Mouse (Mus musculus) embryonic facial prominence, embryonic 14.5 days (tissue): ENCODE measurements at regions not wholly inside any gene's neighbourhood (a gene's known extent, or its start where the extent isn't known, plus 50 kb on each side); places are given as distances from the start of the nearest gene placed in this dataset.

Experiments used
- ATAC-seq: fragments of 200-750 bp; cut with Nextera tagmentation; 2 replicates; pipeline ENCODE4 v1.8.0; 2017; ENCODE audit warnings: low read depth, moderate number of reproducible peaks, moderate TSS enrichment
- DNase-seq: peaks from one replicate; pipeline ENCODE4 v3.0.0-alpha.2; 2015; ENCODE audit warnings: low spot score
- H3K27ac ChIP-seq: fragments of 300-500 bp; sonication (generic); replicated peaks from 2 replicates; pipeline ENCODE4 v1.5.1; 2014; ENCODE audit warnings: low read depth, mild to moderate bottlenecking, low read length, moderate library complexity
- H3K27me3 ChIP-seq: fragments of 300-500 bp; sonication (generic); replicated peaks from 2 replicates; pipeline ENCODE4 v1.6.1; 2014; ENCODE audit warnings: low read length; ENCODE audit not compliant: control insufficient read depth, insufficient read depth
- H3K36me3 ChIP-seq: fragments of 300-500 bp; sonication (generic); 2 replicates; pipeline ENCODE4 v1.6.1; 2014; ENCODE audit warnings: low read length, mixed read lengths; ENCODE audit not compliant: control insufficient read depth, insufficient read depth
- H3K4me1 ChIP-seq: fragments of 300-500 bp; sonication (generic); 2 replicates; pipeline ENCODE4 v1.6.1; 2014; ENCODE audit warnings: antibody characterized with exemption, low read length; ENCODE audit not compliant: control insufficient read depth, insufficient read depth
- H3K4me2 ChIP-seq: fragments of 300-500 bp; sonication (generic); 2 replicates; pipeline ENCODE4 v1.6.1; 2014; ENCODE audit warnings: low read depth, mild to moderate bottlenecking, low read length, moderate library complexity, mixed read lengths
- H3K4me3 ChIP-seq: fragments of 300-500 bp; sonication (generic); 2 replicates; pipeline ENCODE4 v1.5.1; 2014; ENCODE audit warnings: low read depth, mild to moderate bottlenecking, low read length
- H3K9ac ChIP-seq: fragments of 300-500 bp; sonication (generic); 2 replicates; pipeline ENCODE4 v1.6.1; 2014; ENCODE audit warnings: low read depth, mild to moderate bottlenecking, low read length, moderate library complexity, mixed read lengths
- H3K9me3 ChIP-seq: fragments of 300-500 bp; sonication (generic); 2 replicates; pipeline ENCODE4 v1.6.1; 2016; ENCODE audit warnings: low read length; ENCODE audit not compliant: control insufficient read depth
- WGBS: fragments of 180-500 bp; shearing (Covaris S2); extraction: QIAGEN DNeasy Blood & Tissue Kit; methylation state at CpG from one replicate; pipeline ENCODE4 v1.1.7; 2014; 5-methylcytosine and 5-hydroxymethylcytosine counted together

GRCm38 (mm10) chr10:92073873-92074390, 648.3 kb downstream of the Nedd1 start:
- DNase-seq (no peak), ATAC-seq (no peak)
- H3K27ac ChIP-seq = no peak overlapping the region
- H3K9me3 ChIP-seq = no peaks in the 10 kb centered on the region
- WGBS = 29% methylated on average over 5 of the region's 5 CpGs
- H3K36me3 ChIP-seq = no peaks in the 10 kb centered on the region
- H3K4me3 ChIP-seq = no peak overlapping the region
- H3K9ac ChIP-seq = no peak overlapping the region
- no peak overlapping the region for H3K4me2 ChIP-seq
- H3K4me1 ChIP-seq = 0 out of 2 replicates have a peak, but pooled peaks cover 7% of the 10 kb centered on the region
- no peaks in the 10 kb centered on the region for H3K27me3 ChIP-seq

GRCm38 (mm10) chr10:92044783-92045182, 677.4 kb downstream of the Nedd1 start:
- no peak for ATAC-seq
- Histone ChIP-seq H3K4me3 (no peak overlapping the region), H3K27ac (no peak overlapping the region), H3K4me1 (no peaks in the 10 kb centered on the region), H3K27me3 (no peaks in the 10 kb centered on the region), H3K9me3 (no peaks in the 10 kb centered on the region), H3K36me3 (no peaks in the 10 kb centered on the region), H3K9ac (no peak overlapping the region), H3K4me2 (no peak overlapping the region)
- peak; percentile 7 for DNase-seq

- WGBS = 33% methylated on average over 3 of the region's 3 CpGs
- ATAC-seq = 0 out of 2 replicates have a peak, but pooled peaks have one; percentile 57
Measured at GRCm38 (mm10) chr10:92036176-92036575, 686.0 kb downstream of the Nedd1 start.

GRCm38 (mm10) chr10:92030221-92030620, 692.0 kb downstream of the Nedd1 start:
- WGBS = 69% methylated on average over 4 of the region's 4 CpGs

More at GRCm38 (mm10) chr10:92036176-92036575, 686.0 kb downstream of the Nedd1 start:
- H3K36me3 ChIP-seq = no peaks in the 10 kb centered on the region
- DNase-seq = peak; percentile 38
- no peak overlapping the region for H3K4me3 ChIP-seq
- H3K9me3 ChIP-seq = no peaks in the 10 kb centered on the region
- no peak overlapping the region for H3K4me2 ChIP-seq
- no peak overlapping the region for H3K27ac ChIP-seq
- no peaks in the 10 kb centered on the region for H3K27me3 ChIP-seq
- no peak overlapping the region for H3K9ac ChIP-seq
- H3K4me1 ChIP-seq = no peaks in the 10 kb centered on the region

GRCm38 (mm10) chr10:92024203-92024602, 698.0 kb downstream of the Nedd1 start:
- Histone ChIP-seq H3K4me2 (no peak overlapping the region), H3K9me3 (no peaks in the 10 kb centered on the region), H3K36me3 (no peaks in the 10 kb centered on the region), H3K9ac (no peak overlapping the region), H3K27ac (no peak overlapping the region), H3K27me3 (no peaks in the 10 kb centered on the region), H3K4me1 (no peaks in the 10 kb centered on the region), H3K4me3 (no peak overlapping the region)
- WGBS = 51% methylated on average over 1 of the region's 1 CpGs
- DNase-seq = no peak
- ATAC-seq = no peak

More at GRCm38 (mm10) chr10:92030221-92030620, 692.0 kb downstream of the Nedd1 start:
- H3K4me3 ChIP-seq = no peak overlapping the region
- no peak for ATAC-seq
- no peaks in the 10 kb centered on the region for H3K27me3 ChIP-seq
- no peaks in the 10 kb centered on the region for H3K4me1 ChIP-seq
- H3K9ac ChIP-seq = no peak overlapping the region
- no peaks in the 10 kb centered on the region for H3K9me3 ChIP-seq
- no peaks in the 10 kb centered on the region for H3K36me3 ChIP-seq
- no peak for DNase-seq
- H3K27ac ChIP-seq = no peak overlapping the region
- H3K4me2 ChIP-seq = no peak overlapping the region

- ATAC-seq = no peak
- DNase-seq = no peak
- Histone ChIP-seq H3K4me1 (no peaks in the 10 kb centered on the region), H3K27me3 (no peaks in the 10 kb centered on the region), H3K9ac (no peak overlapping the region), H3K36me3 (no peaks in the 10 kb centered on the region), H3K4me3 (no peak overlapping the region), H3K4me2 (no peak overlapping the region), H3K27ac (no peak overlapping the region), H3K9me3 (no peaks in the 10 kb centered on the region)
- WGBS = 73% methylated on average over 1 of the region's 1 CpGs
Measured at GRCm38 (mm10) chr10:92021036-92021435, 701.2 kb downstream of the Nedd1 start.

- H3K9me3 ChIP-seq = no peaks in the 10 kb centered on the region
- H3K4me2 ChIP-seq = no peak overlapping the region
- no peaks in the 10 kb centered on the region for H3K36me3 ChIP-seq
- DNase-seq = peak; percentile 62
- no peak overlapping the region for H3K4me3 ChIP-seq
- 0 out of 2 replicates have a peak, but pooled peaks have one; percentile 41 for ATAC-seq
- 46% methylated on average over 10 of the region's 10 CpGs for WGBS
- no peaks in the 10 kb centered on the region for H3K4me1 ChIP-seq
- no peak overlapping the region for H3K27ac ChIP-seq
- H3K27me3 ChIP-seq = no peaks in the 10 kb centered on the region
- no peak overlapping the region for H3K9ac ChIP-seq
Measured at GRCm38 (mm10) chr10:92009551-92009950, 712.7 kb downstream of the Nedd1 start.

GRCm38 (mm10) chr10:92007891-92008290, 714.3 kb downstream of the Nedd1 start:
- Histone ChIP-seq H3K36me3 (no peaks in the 10 kb centered on the region), H3K27ac (no peak overlapping the region), H3K4me3 (no peak overlapping the region), H3K4me1 (no peaks in the 10 kb centered on the region), H3K9me3 (no peaks in the 10 kb centered on the region), H3K27me3 (no peaks in the 10 kb centered on the region), H3K9ac (no peak overlapping the region), H3K4me2 (no peak overlapping the region)
- no peak for ATAC-seq
- peak; percentile 27 for DNase-seq
- 67% methylated on average over 2 of the region's 2 CpGs for WGBS

- Histone ChIP-seq H3K36me3 (no peaks in the 10 kb centered on the region), H3K9me3 (no peaks in the 10 kb centered on the region), H3K27me3 (no peaks in the 10 kb centered on the region), H3K27ac (no peak overlapping the region), H3K4me2 (no peak overlapping the region), H3K9ac (no peak overlapping the region), H3K4me3 (no peak overlapping the region), H3K4me1 (no peaks in the 10 kb centered on the region)
- DNase-seq (no peak), ATAC-seq (no peak)
- 66% methylated on average over 3 of the region's 3 CpGs for WGBS
Measured at GRCm38 (mm10) chr10:92006467-92006866, 715.8 kb downstream of the Nedd1 start.
